Mouse (Mus musculus): ENCODE measurements around the gene Nms.

GRCm38 (mm10) chr1:38928996-38929395 lies 10.0 kb upstream of the Nms start:
- TF ChIP-seq GATA1 (IDR thresholded peaks at IDR 0.05; ENCODE audit: borderline replicate concordance, low read length) (no peak), FLI1 (IDR thresholded peaks at IDR 0.05; ENCODE audit: low read length) (no peak)

All from megakaryocyte, embryonic 14.5 days (primary cell).